Mouse (Mus musculus) liver, adult 2 months (tissue): ENCODE results near the gene Spata18.

Source experiments
- CTCF ChIP-seq: fragments of 200-500 bp; IDR thresholded peaks from 2 replicates; pipeline ENCODE4 v1.5.1; 2011; ENCODE audit warnings: low read depth, low read length, control low read depth
- POLR2A ChIP-seq: fragments of 200-500 bp; IDR thresholded peaks from 2 replicates; pipeline ENCODE4 v1.6.1; 2011; ENCODE audit warnings: low read length, control low read depth; ENCODE audit not compliant: insufficient read depth; ENCODE audit errors: extremely low read depth

GRCm38 (mm10) chr5:73627991-73628390 lies 23.2 kb upstream of the Spata18 start:
- TF ChIP-seq CTCF (no peak), POLR2A (no peak)
